Mouse (Mus musculus) ES-E14 (cell line): Measurements from ENCODE around the gene Neurog3.

Source experiments
- CHD2 ChIP-seq: IDR thresholded peaks from 2 replicates; pipeline ENCODE4 v1.6.1; 2014; ENCODE audit warnings: mild to moderate bottlenecking, low read depth, low read length, inconsistent platforms
- HCFC1 ChIP-seq: IDR thresholded peaks from 2 replicates; pipeline ENCODE4 v1.6.1; 2012; ENCODE audit warnings: low read length, inconsistent platforms, borderline replicate concordance; ENCODE audit not compliant: insufficient read depth

DNA sequence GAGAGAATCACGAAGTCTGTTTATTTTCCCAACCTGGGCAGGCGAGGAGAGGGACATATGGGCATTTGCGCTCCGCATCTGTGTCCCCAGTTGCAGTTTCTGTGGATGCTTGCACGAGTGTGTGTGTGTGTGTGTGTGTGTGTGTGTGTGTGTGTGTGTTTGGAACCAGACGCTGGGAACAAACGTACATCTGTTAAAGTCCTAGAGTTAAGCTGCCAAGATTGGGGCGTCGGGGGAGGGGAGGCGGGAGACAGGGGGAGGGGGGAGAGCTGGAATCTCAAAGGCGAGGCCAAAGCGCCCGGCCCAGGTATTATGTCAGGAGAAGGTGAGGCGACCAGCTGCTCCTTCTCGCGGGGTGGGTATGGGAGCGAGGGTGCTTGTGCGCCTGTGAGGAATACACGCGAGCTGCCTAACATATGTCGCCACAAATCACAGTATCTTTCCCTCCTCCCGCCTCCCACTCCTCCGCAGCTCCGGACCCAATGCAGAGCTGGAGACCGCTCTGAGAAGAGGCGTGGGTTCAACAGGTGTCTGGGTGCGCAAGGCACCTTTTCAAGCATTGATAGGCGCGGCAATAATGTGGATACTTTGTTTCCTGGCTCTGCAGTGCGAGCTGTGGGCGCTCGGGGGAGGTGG, 4.5 kb upstream of the Neurog3 start:
- no peak for TF ChIP-seq CHD2
- no peak for TF ChIP-seq HCFC1
